Mouse (Mus musculus) cerebellum, adult 2 months (tissue): ENCODE measurements around the gene Sycn. TPM values are rescaled to one million over a fixed set of nuclear protein-coding genes. Genes with fewer than 3 reads are reported as not detected.
A peak's percentile ranks its signal among the peaks of the same experiment; 100 is the strongest.
"Not testable (repeated sequence)": the region's sequence is repeated elsewhere in the genome, so short reads cannot be mapped to it uniquely, and the experiment has no call there.

Experiments
- DNase-seq, 2 experiments: peaks; one replicate each; pipeline ENCODE4 v3.0.0; 2021
- H3K27ac ChIP-seq: fragments of 200-500 bp; 2 replicates; pipeline ENCODE4 v1.5.1; 2012; ENCODE audit warnings: low read length, control low read depth, inconsistent platforms; ENCODE audit not compliant: insufficient read depth
- H3K27me3 ChIP-seq: fragments of 200-500 bp; 2 replicates; pipeline ENCODE4 v1.6.1; 2012; ENCODE audit warnings: inconsistent platforms, mild to moderate bottlenecking, low read length, moderate library complexity; ENCODE audit not compliant: control insufficient read depth, insufficient read depth
- H3K4me1 ChIP-seq: fragments of 200-500 bp; 2 replicates; pipeline ENCODE4 v1.6.1; 2011; ENCODE audit warnings: low read length; ENCODE audit not compliant: control insufficient read depth, insufficient read depth
- H3K4me3 ChIP-seq: fragments of 200-500 bp; replicated peaks from 2 replicates; pipeline ENCODE3; 2011; ENCODE audit warnings: mild to moderate bottlenecking, low read depth, low read length, control low read depth; ENCODE audit not compliant: insufficient read depth
- CTCF ChIP-seq: fragments of 200-500 bp; IDR thresholded peaks from 2 replicates; pipeline ENCODE4 v1.5.1; 2011; ENCODE audit warnings: low read depth, mild to moderate bottlenecking, control low read depth, low read length, moderate library complexity, borderline replicate concordance; ENCODE audit not compliant: insufficient read depth
- POLR2A ChIP-seq: fragments of 200-500 bp; IDR thresholded peaks from 2 replicates; pipeline ENCODE4 v1.6.1; 2011; ENCODE audit warnings: low read length, control low read depth, borderline replicate concordance; ENCODE audit not compliant: insufficient read depth
- WGBS: fragments of 180-500 bp; shearing (Covaris S2); methylation state at CpG from one replicate; pipeline ENCODE4 v1.1.7; 2018; 5-methylcytosine and 5-hydroxymethylcytosine counted together
- polyA plus RNA-seq: library from polyadenylated mRNA; depleted of rRNA; stranded (reverse); fragments of >200 nt; gene quantifications from 2 replicates; pipeline ENCODE4 v1.2.3, GENCODE M21; 2012; rRNA removed

Gene Sycn
- not detected in 2 replicates for polyA plus RNA-seq

DNA sequence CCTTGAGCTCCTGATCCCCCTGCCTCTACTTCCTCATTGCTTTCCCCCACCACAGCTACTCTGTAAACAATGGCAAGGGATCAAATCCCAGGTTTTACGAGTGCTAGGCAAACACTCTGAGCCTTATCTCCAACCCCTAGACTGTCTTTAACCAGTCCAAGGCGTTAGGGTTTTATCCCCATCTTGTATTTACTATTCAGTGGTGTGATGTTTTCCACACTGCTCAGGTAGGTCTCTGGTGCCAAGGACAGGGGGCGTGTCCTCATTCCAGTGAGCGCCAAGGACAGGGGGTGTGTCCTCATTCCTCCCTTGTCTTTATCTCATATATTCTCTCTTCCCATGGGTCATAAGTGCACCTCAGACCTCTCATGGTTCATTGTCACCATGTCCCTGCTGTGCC is at the start of gene Sycn:
Sycn (plus strand) TSS at position 360 of the 400 bp plus-strand sequence.
- no peak within 1 kb of the TSS for H3K4me3 ChIP-seq
- TF ChIP-seq CTCF (no peak), POLR2A (no peak)
- peaks cover 3% of the 10 kb centered on the region; the same call in 1 of the 2 replicates for H3K27me3 ChIP-seq
- H3K4me1 ChIP-seq, result no peaks in the 10 kb centered on the region
- H3K27ac ChIP-seq, result no peak within 1 kb of the TSS
- no peak for DNase-seq
- WGBS, result 86% methylated on average over 4 of the region's 4 CpGs

DNA sequence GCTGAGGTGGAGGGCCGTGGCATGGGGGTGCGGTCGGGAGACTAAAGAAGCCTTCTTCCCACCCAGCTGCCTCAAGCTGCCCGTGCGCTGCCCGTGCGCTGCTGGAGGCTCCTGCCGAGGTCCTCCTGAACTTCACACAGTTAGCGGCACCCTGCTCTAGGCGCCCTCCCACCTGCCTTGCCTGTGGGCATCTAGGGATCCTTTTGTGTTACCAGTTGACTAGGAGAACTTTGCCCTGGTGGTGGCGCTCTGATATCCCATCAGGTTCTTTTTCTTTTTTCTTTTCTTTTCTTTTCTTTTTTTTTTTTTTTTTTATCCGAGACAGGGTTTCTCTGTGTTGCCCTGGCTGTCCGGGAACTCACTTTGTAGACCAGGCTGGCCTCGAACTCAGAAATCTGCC is 49.8 kb upstream of the Sycn start:
- DNase-seq, result no peak
- TF ChIP-seq POLR2A, result no peak
- TF ChIP-seq CTCF, result no peak
- Histone ChIP-seq H3K4me3 (peak overlapping the region; percentile 28), H3K4me1 (no peaks in the 10 kb centered on the region; the same call in 1 of the 2 replicates), H3K27me3 (no peaks in the 10 kb centered on the region), H3K27ac (no peak overlapping the region)
- 32% methylated on average over 14 of the region's 14 CpGs for whole genome bisulfite sequencing

DNA sequence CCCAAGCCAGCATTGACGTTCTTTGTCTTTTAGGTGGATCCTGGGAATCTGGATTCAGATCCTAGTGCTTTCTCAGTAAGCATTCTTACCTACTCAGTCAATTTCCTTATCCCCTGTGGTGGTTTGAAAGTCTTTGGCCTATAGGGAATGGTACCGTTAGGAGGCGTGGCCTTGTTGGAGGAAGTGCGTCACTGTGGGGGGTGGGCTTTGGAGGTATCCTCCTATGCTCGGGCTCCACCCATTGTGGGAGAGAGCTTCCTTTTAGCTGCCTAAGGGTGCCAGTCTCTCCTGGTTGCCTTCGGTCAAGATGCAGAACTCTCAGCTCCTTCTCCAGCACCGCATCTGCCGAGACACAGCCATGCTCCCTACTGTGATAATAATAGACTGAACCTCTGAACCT is 48.4 kb upstream of the Sycn start:
- whole genome bisulfite sequencing, result 91% methylated on average over 8 of the region's 8 CpGs
- no peak for DNase-seq
- no peak for TF ChIP-seq CTCF
- no peak for TF ChIP-seq POLR2A

GRCm38 (mm10) chr7:28495426-28495825 is 45.3 kb upstream of the Sycn start:
- H3K4me3 ChIP-seq, result no peak overlapping the region
- H3K4me1 ChIP-seq, result no peaks in the 10 kb centered on the region; the same call in 1 of the 2 replicates
- no peak for DNase-seq
- WGBS, result 74% methylated on average over 11 of the region's 11 CpGs
- no peaks in the 10 kb centered on the region for H3K27me3 ChIP-seq
- no peak overlapping the region for H3K27ac ChIP-seq
- TF ChIP-seq CTCF (no peak), POLR2A (no peak)

More for the DNA sequence above, 48.4 kb upstream of the Sycn start:
- Histone ChIP-seq H3K4me3 (no peak overlapping the region), H3K27ac (no peak overlapping the region), H3K4me1 (no peaks in the 10 kb centered on the region; the same call in 1 of the 2 replicates), H3K27me3 (no peaks in the 10 kb centered on the region)

GRCm38 (mm10) chr7:28505585-28505984 is 35.1 kb upstream of the Sycn start:
- Histone ChIP-seq H3K27me3 (no peaks in the 10 kb centered on the region), H3K4me1 (no peaks in the 10 kb centered on the region), H3K27ac (no peak overlapping the region), H3K4me3 (no peak overlapping the region)
- DNase-seq, result no peak
- WGBS, result 12% methylated on average over 5 of the region's 5 CpGs
- TF ChIP-seq CTCF, result no peak
- no peak for TF ChIP-seq POLR2A

DNA sequence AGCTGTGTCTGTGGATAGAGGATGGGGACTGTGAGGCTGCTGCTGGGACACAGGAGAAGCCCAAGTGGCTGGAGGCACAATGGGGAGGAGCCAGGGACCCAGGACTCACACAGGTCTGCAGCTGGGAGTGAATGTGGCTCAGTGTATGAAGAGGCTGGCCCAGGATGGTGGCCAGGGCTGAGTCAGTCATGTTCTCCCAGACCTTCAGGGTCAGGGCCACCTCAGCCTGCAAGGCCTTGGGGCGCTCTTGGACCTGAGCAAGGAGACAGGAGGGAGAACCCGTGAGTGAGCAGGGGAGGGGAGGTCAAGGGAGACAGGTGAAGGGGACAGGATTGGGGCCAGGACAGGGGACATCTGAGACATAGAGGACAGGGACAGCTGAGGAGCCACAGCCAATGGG is 31.6 kb upstream of the Sycn start:
- not testable (repeated sequence) for H3K27me3 ChIP-seq, DNase-seq, H3K4me1 ChIP-seq, H3K4me3 ChIP-seq, H3K27ac ChIP-seq
- 93% methylated on average over 2 of the region's 2 CpGs for WGBS

DNA sequence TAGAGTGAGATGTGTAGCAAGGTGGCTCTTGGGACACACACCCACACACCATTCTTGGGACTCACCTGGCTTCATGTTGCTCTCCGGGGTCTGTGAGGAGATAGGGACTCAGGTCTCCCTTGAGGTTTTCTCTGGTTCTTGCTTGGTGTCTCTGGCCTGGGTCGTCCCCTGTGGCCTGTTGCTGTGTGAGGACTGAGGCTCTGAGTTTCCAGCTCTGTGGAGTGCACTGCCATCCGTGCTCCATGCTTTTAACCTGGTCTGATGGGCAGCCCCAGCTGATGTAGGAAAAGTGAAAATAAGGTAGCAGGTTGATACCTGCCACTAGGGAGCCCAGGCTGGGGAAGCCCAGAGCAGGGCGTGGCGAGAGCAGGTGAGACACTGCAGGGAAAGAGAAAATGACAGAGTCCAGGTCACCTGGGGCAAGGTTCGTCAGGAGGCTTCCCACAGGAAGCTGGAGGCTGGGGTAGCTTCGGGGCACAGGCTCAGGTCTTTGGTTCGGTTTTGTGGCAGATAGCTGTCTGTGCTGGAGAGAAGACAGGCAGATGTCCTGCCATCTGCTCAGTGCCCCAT is 30.2 kb upstream of the Sycn start, which contains the start of gene Ifnl2:
Ifnl2 (minus strand) TSS at position 51 of the 570 bp plus-strand sequence.
- H3K4me1 ChIP-seq, H3K4me3 ChIP-seq, H3K27ac ChIP-seq, H3K27me3 ChIP-seq: not testable (repeated sequence)
- WGBS, result 38% methylated on average over 8 of the region's 8 CpGs
- peak in 1 of 2 experiments; percentile 4 for DNase-seq

DNA sequence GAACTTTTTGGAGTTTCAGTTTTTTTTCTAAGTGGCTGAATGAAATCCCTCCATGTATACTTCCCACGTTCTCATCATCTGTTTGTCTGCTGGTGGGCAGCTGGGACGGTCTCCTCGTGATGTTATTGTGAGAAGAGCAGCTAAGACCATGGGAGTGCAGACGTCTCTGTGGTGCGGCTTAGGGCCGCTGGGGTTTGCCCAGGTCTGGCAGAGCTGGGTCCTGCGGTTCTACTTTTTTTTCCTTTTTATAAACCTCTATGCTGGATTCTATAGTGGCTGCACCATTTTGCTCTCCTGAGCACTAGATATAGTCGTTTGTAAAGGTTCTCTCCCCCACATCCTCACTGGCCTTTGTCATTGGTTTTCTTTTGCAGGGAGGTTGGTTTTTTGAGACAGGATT is 29.2 kb upstream of the Sycn start:
- 64% methylated on average over 8 of the region's 8 CpGs for WGBS
- TF ChIP-seq CTCF, result no peak
- no peak for TF ChIP-seq POLR2A

DNA sequence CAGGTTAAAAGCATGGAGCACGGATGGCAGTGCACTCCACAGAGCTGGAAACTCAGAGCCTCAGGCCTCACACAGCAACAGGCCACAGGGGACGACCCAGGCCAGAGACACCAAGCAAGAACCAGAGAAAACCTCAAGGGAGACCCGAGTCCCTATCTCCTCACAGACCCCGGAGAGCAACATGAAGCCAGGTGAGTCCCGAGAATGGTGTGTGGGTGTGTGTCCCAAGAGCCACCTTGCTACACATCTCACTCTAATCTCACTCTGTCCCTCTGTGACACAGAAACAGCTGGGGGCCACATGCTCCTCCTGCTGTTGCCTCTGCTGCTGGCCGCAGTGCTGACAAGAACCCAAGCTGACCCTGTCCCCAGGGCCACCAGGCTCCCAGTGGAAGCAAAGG is 18.1 kb upstream of the Sycn start, which contains the start of gene Ifnl3:
Ifnl3 (plus strand) TSS at position 301 of the 400 bp plus-strand sequence.
- WGBS, result 75% methylated on average over 5 of the region's 6 CpGs
- not testable (repeated sequence) for DNase-seq

More for the DNA sequence above, 29.2 kb upstream of the Sycn start:
- H3K27ac ChIP-seq, result no peak overlapping the region
- H3K4me1 ChIP-seq, result no peaks in the 10 kb centered on the region
- no peaks in the 10 kb centered on the region for H3K27me3 ChIP-seq
- H3K4me3 ChIP-seq, result no peak overlapping the region
- DNase-seq, result no peak

More for the DNA sequence above, 18.1 kb upstream of the Sycn start, which contains the start of gene Ifnl3:
- H3K27me3 ChIP-seq, H3K27ac ChIP-seq, H3K4me1 ChIP-seq, H3K4me3 ChIP-seq: not testable (repeated sequence)
